Mouse (Mus musculus) Patski (cell line): ENCODE data around the gene Ccl1. TPM values are rescaled to one million over a fixed set of nuclear protein-coding genes. Genes with fewer than 3 reads are reported as not detected.

Experiments used
- ATAC-seq: fragments of 100-300 bp; one replicate; pipeline ENCODE4 v1.8.0; 2021
- CTCF ChIA-PET: fragments of 350-600 bp; sonication (Branson Sonifier 250); formaldehyde crosslinking; loops from one replicate; lab custom pipeline; 2022; ENCODE audit warnings: inconsistent platforms; lab: Charles Lee
- POLR2A ChIA-PET: fragments of 350-600 bp; sonication (Branson Sonifier 250); formaldehyde crosslinking; loops from one replicate; lab custom pipeline; 2022; ENCODE audit warnings: antibody characterized with exemption, inconsistent platforms; lab: Charles Lee
- DNase-seq: peaks from one replicate; pipeline ENCODE4 v3.0.0-alpha.2; 2011; ENCODE audit warnings: low read depth, low spot score
- H3K27me3 ChIP-seq: fragments of 371-371 bp; one replicate; pipeline ENCODE4 v1.5.1; 2021
- CTCF ChIP-seq: fragments of 100-300 bp; IDR thresholded peaks from one replicate; pipeline ENCODE4 v1.5.1; 2021
- in situ Hi-C: fragments of 300-500 bp; cut with MboI; formaldehyde crosslinking; loops from 3 replicates; pipeline ENCODE4 v1.11.1; 2018; ENCODE audit warnings: low pct_unique_long_range_greater_than_20kb, mixed read lengths
- polyA plus RNA-seq: library from polyadenylated mRNA; unstranded; gene quantifications from one replicate; pipeline ENCODE4 v1.2.3, GENCODE M21; 2021

The Ccl1 gene
- polyA plus RNA-seq, 1 experiment from 2014 or later: not detected

DNA sequence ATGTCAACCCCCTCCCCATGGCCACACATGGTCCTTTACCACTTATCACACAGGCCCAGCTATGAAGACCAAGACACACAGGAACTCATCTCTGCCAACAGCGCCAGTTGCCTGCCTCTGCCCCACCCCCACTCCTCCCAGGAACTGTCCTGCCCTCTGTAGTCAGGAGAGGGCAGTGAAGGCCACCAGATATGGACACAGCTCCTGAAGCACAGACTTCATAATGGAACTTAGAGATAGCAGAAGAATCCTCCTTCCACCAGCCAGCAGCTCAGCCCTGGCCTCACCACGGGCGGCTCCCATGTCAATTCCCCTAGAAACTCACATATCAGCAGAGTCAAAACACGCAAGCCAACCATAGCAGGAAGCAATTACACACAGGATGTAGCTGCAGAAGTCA, 49.9 kb downstream of the Ccl1 start:
- in situ Hi-C loops: no loop called here

DNA sequence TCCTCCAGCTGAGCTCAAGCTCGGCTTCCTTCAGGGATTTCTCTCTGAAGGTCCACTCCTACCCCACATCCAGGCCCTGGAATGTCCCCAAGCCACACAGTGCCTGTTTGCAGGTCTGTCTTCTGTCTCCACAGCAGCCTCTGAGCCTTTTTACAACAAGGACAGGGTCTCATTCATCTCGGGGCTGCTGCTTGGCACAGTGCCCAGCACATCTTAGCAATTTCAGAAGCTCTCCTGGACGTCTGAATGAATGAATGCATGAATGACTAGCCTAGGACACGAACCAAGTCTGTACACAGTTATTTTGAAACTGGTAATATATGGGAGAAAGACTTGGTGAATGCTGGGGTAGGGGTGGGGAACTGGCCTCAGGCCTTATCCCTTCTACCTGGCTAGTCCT, 52.1 kb downstream of the Ccl1 start:
- no peak for ATAC-seq
- no peak for TF ChIP-seq CTCF
- no peak for DNase-seq
- ChIA-PET POLR2A (no interaction called here), CTCF (no interaction called here)
- H3K27me3 ChIP-seq: peaks cover 58% of the 10 kb centered on the region
- in situ Hi-C loops: no loop called here

More for the DNA sequence above, 49.9 kb downstream of the Ccl1 start:
- POLR2A ChIA-PET: no interaction called here
- peaks cover 58% of the 10 kb centered on the region for H3K27me3 ChIP-seq
- CTCF ChIA-PET: no interaction called here
- no peak for ATAC-seq
- no peak for TF ChIP-seq CTCF
- DNase-seq: no peak

DNA sequence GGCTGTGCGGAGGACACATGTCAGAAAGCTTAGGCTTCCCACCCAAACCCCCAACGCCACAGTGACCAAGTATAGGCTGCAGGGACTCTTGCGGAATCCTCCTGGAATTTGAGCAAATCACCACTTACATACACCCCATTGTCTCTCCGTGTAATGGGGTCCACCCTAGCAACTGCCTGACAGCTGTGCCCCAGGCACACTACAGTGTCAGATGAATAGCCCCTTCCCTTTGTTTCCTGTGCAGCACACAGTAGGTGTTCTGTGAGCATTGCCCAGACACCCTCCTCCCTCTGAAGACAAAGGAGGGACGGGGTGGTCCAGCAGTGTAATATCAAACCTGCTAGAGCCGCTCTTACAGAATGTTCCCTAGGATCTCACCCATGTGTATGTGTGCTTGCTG, 54.2 kb downstream of the Ccl1 start:
- ChIA-PET CTCF (interaction anchor here (1.4 kb wide), 1 partner anchor 16 kb away, joined by 3 read pairs; no protein-coding TSS in a partner anchor), POLR2A (no interaction called here)
- ATAC-seq: no peak
- TF ChIP-seq CTCF: no peak
- in situ Hi-C loops: no loop called here
- H3K27me3 ChIP-seq: peaks cover 55% of the 10 kb centered on the region
- DNase-seq: no peak

DNA sequence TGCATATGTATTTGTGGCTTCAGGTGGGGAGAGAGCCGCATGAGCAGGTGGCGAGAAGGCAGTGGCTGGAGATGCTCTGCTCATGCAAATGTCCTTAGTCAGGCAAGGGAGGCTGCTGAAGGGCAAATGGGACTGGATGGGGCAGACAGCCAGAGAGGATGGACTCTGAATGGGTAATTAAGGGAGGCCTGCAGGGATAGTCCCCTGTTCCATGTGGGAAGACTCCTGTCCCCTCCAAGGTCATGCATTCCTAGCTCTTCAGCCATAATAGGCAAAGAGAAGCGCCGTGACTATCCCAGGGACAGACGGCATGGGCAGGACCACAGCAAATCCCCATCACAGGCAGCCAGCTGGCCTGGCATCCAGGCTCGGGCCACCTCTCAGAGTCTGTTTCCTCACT, 55.5 kb downstream of the Ccl1 start:
- peaks cover 52% of the 10 kb centered on the region for H3K27me3 ChIP-seq
- ChIA-PET POLR2A (no interaction called here), CTCF (no interaction called here)
- DNase-seq (no peak), ATAC-seq (no peak)
- in situ Hi-C loops: loop anchor here (25.0 kb wide), 2 partner anchors 362 to 937 kb away; partner anchors contain the start of genes Slfn3 and Slfn4
- no peak for TF ChIP-seq CTCF

DNA sequence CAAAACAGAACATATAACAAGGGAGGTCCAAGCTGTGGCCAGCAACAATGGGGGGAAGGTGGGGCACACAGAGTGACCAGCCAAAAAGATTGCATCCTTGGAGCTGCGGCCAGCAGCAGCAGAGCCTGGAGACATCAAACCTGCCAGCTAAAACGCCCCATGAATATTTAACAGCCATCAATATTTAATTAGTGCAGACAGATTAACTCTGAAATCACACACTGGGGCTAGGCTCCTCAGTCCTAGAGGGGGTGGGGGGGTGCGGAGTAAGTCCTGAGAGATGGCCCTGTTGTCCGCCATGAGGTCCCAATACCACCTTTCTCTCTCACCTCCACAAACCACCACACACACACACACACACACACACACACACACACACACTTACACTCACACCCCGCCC, 68.1 kb downstream of the Ccl1 start:
- DNase-seq: no peak
- in situ Hi-C loops: loop anchor here (10.0 to 25.0 kb wide), 4 partner anchors 167 to 950 kb away; partner anchors contain the start of genes Fndc8, Rad51d, Slfn3 and Slfn4
- POLR2A ChIA-PET: no interaction called here
- ATAC-seq: no peak
- peaks cover 40% of the 10 kb centered on the region for H3K27me3 ChIP-seq
- no peak for TF ChIP-seq CTCF
- CTCF ChIA-PET: no interaction called here

DNA sequence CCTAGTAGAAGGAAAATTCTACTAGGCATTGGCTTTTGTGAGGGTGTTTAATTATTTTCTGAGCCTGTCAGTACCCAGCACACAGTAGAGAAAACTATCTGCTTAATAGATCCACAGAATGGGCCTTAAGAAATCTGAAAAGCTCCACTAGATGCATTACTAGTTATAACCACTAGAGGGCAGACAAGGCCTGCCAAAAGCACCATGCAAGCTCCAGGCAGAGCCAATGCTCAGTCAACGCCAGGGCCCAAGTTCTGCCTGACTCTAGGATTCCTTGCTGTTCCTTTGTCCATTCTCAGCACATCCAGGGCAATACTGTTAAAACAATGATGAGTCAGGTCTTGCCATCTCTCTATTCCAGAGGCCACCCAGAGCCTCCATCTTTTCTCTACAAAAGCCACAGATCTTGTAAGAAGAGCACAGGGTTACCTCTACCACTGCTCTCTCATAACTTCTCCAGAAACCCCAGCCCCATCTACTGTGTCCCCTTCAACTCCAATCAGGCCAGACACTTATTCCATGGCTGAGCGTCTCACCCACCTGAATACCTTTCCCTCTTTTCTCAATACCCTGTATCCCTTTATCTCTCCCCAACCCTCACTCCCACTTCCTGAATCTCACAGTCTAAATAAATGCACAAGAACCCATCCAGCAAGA, 69.8 kb downstream of the Ccl1 start:
- DNase-seq (no peak), ATAC-seq (no peak)
- ChIA-PET CTCF (interaction anchor here (1.3 to 1.5 kb wide), 3 partner anchors 12 to 21 kb away, joined by 3 to 4 read pairs (median 4); no protein-coding TSS in a partner anchor), POLR2A (no interaction called here)
- in situ Hi-C loops: loop anchor here (10.0 to 25.0 kb wide), 4 partner anchors 169 to 952 kb away; partner anchors contain the start of genes Fndc8, Rad51d, Slfn3 and Slfn4
- peaks cover 57% of the 10 kb centered on the region for H3K27me3 ChIP-seq
- TF ChIP-seq CTCF: peak; percentile 74

DNA sequence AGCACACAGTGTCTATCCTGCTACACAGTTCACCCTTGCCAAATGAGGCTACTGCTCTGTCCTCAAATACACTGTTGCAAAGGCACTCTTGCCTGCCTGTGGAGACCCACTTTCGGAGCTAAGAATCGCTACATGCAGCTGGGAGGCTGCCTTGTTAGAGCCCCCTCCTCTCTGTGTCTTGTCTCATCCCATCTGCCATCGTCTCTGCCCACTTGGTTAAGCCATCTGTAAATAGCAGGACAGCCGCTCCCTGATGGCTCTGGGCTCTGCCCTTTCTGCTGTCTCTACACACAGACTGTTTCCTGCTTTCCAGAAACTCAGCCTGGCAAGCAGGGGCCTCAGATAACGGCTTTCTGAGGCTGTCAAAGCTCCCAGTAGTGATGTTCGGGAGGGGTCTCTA, 71.5 kb downstream of the Ccl1 start:
- no peak for TF ChIP-seq CTCF
- DNase-seq: no peak
- H3K27me3 ChIP-seq: peaks cover 69% of the 10 kb centered on the region
- ChIA-PET POLR2A (no interaction called here), CTCF (no interaction called here)
- in situ Hi-C loops: loop anchor here (10.0 to 25.0 kb wide), 4 partner anchors 171 to 953 kb away; partner anchors contain the start of genes Fndc8, Rad51d, Slfn3 and Slfn4
- no peak for ATAC-seq

DNA sequence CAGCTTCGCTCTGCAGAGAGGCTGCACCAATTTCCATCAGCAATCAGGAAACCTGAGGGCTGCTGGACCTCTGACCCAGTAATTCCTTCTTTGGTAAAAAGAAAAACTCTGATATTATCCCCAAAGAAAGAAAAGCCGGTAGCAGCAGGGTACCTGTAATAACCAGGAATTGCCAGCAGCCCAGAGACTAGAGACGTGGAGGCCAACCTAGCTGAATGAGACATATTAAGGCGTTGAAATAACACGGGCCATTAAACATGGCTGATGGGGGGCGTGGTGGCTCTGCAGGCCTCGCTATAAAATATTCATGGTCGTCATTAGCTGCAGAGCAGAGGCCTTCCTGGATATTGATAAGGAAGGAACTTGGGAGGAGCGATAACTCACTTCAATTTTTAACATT, 78.5 kb downstream of the Ccl1 start:
- H3K27me3 ChIP-seq: peaks cover 64% of the 10 kb centered on the region
- in situ Hi-C loops: loop anchor here (25.0 kb wide), 2 partner anchors 385 to 960 kb away; partner anchors contain the start of genes Slfn3 and Slfn4
- no peak for ATAC-seq
- ChIA-PET CTCF (no interaction called here), POLR2A (no interaction called here)
- DNase-seq: no peak
- TF ChIP-seq CTCF: no peak

DNA sequence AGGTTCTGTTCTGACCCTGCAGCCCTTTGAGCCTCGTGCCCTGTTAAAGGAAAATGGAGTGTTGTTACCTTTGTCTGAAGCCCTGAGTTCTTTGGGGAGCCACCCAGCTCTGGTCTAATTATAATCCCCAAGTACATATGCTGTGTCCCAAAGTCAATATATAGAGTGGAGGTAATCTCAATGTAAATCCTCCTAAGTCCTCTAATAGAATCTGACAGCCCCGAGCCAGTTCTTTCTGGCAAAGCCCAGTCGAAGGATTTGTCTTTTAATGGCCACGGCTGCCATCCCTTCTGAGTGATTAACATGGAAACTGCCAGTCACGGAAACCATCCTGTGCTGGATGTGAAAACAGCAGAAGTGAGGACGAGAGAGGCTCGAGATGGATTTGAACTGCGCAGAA, 79.6 kb downstream of the Ccl1 start:
- ATAC-seq: no peak
- POLR2A ChIA-PET: no interaction called here
- peaks cover 54% of the 10 kb centered on the region for H3K27me3 ChIP-seq
- no peak for TF ChIP-seq CTCF
- DNase-seq: no peak
- CTCF ChIA-PET: no interaction called here
- in situ Hi-C loops: loop anchor here (25.0 kb wide), 2 partner anchors 386 to 961 kb away; partner anchors contain the start of genes Slfn3 and Slfn4

DNA sequence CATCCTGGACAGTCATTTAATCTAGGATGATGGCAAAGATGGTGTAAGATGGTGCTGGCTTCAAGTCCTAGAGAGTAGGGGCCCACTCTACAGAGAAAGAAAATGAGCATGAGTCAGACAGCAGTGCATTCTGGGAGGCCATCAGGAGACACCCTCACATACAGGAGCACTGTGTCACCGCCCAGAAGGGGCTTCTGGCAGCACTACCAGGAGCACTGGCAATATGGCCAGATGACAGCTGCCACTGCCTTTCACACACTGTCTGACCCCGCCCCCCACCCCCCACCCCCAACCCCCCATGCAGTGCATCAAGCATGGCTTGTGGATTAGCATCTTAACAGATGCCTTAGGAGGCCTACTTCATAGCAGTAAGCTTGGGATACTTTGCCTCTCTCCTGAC, 89.0 kb downstream of the Ccl1 start:
- ChIA-PET POLR2A (no interaction called here), CTCF (no interaction called here)
- ATAC-seq (no peak), DNase-seq (no peak)
- peaks cover 35% of the 10 kb centered on the region for H3K27me3 ChIP-seq
- in situ Hi-C loops: no loop called here
- TF ChIP-seq CTCF: no peak

DNA sequence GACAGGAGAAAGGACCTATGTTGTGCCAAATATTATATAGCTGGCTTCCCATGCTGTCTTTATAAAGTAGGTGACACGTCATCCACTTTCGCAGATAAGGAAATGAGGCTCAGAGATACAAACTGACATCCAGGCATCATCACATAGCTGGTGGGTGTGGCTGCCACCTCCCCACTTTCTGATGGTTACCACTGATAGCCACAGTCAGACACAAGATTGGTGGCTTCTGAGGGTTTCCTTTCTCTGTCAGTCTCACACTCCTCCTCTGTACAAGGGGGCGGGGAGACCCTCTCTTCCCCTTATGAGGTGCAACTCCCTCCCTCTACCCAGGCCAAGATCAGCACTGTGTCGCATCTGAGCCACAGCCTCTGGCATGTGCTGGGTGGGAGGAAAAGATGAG, 91.1 kb downstream of the Ccl1 start:
- ATAC-seq: no peak
- no peak for DNase-seq
- CTCF ChIA-PET: interaction anchor here (1.2 kb wide), 1 partner anchor 21 kb away, joined by 4 read pairs; no protein-coding TSS in a partner anchor
- TF ChIP-seq CTCF: no peak
- in situ Hi-C loops: no loop called here
- peaks cover 24% of the 10 kb centered on the region for H3K27me3 ChIP-seq
- POLR2A ChIA-PET: no interaction called here
